Mouse (Mus musculus) neural tube, embryonic 13.5 days (tissue): ENCODE results near the gene Gpr141. TPM values are rescaled to one million over a fixed set of nuclear protein-coding genes. Genes with fewer than 3 reads are reported as not detected.

Experiments used
- ATAC-seq: fragments of 200-750 bp; cut with Nextera tagmentation; 2 replicates; pipeline ENCODE4 v1.8.0; 2017; ENCODE audit warnings: low read depth, mild to moderate bottlenecking, moderate TSS enrichment, moderate library complexity
- H3K27ac ChIP-seq: fragments of 300-500 bp; sonication (generic); replicated peaks from 2 replicates; pipeline ENCODE4 v1.5.1; 2015; ENCODE audit warnings: moderate library complexity, mild to moderate bottlenecking, inconsistent platforms
- H3K27me3 ChIP-seq: fragments of 300-500 bp; sonication (generic); 2 replicates; pipeline ENCODE4 v1.6.1; 2015; ENCODE audit warnings: mild to moderate bottlenecking, inconsistent platforms
- H3K36me3 ChIP-seq: fragments of 300-500 bp; sonication (generic); 2 replicates; pipeline ENCODE4 v1.6.1; 2015; ENCODE audit warnings: mild to moderate bottlenecking, inconsistent platforms
- H3K4me1 ChIP-seq: fragments of 300-500 bp; sonication (generic); replicated peaks from 2 replicates; pipeline ENCODE4 v1.6.1; 2015; ENCODE audit warnings: inconsistent platforms
- H3K4me2 ChIP-seq: fragments of 300-500 bp; sonication (generic); 2 replicates; pipeline ENCODE4 v1.6.1; 2015; ENCODE audit warnings: inconsistent platforms, mild to moderate bottlenecking, moderate library complexity
- H3K4me3 ChIP-seq: fragments of 300-500 bp; sonication (generic); 2 replicates; pipeline ENCODE4 v1.5.1; 2015; ENCODE audit warnings: mild to moderate bottlenecking, inconsistent platforms
- H3K9ac ChIP-seq: fragments of 300-500 bp; sonication (generic); 2 replicates; pipeline ENCODE4 v1.6.1; 2015; ENCODE audit warnings: moderate library complexity, mild to moderate bottlenecking, inconsistent platforms
- H3K9me3 ChIP-seq: fragments of 300-500 bp; sonication (generic); 2 replicates; pipeline ENCODE4 v1.6.1; 2016; ENCODE audit warnings: inconsistent platforms
- WGBS: fragments of 180-500 bp; shearing (Covaris S2); methylation state at CpG from one replicate; pipeline ENCODE4 v1.1.7; 2015; 5-methylcytosine and 5-hydroxymethylcytosine counted together
- polyA plus RNA-seq: library from polyadenylated mRNA; unstranded; fragments of >200 nt; fragmentation: Nextera tagmentation; extraction: Ambion mirVana; gene quantifications from 2 replicates; pipeline ENCODE4 v1.2.1, GENCODE M21; 2015

Gene Gpr141
- polyA plus RNA-seq: 0.10 TPM in 1 of 2 replicates, not detected in the other

- H3K9me3 ChIP-seq: no peaks in the 10 kb centered on the region
- no peak for ATAC-seq
- H3K36me3 ChIP-seq: no peaks in the 10 kb centered on the region
- 61% methylated on average over 3 of the region's 3 CpGs for WGBS
- no peak within 1 kb of the TSS for H3K4me3 ChIP-seq
- no peaks in the 10 kb centered on the region for H3K27me3 ChIP-seq
- no peaks in the 10 kb centered on the region for H3K4me1 ChIP-seq
- H3K27ac ChIP-seq: no peak within 1 kb of the TSS
- H3K9ac ChIP-seq: no peak within 1 kb of the TSS
- H3K4me2 ChIP-seq: no peak within 1 kb of the TSS
Observed at GRCm38 (mm10) chr13:19824071-19824470, at the start of gene Gpr141. Gene Gpr141, minus strand, starts transcription at chr13:19824257.

- Histone ChIP-seq H3K4me1 (no peaks in the 10 kb centered on the region), H3K36me3 (no peaks in the 10 kb centered on the region), H3K9me3 (no peaks in the 10 kb centered on the region), H3K4me3 (no peak overlapping the region), H3K9ac (no peak overlapping the region), H3K27ac (no peak overlapping the region), H3K4me2 (no peak overlapping the region), H3K27me3 (peaks cover 89% of the 10 kb centered on the region)
- no peak for ATAC-seq
Observed at GRCm38 (mm10) chr13:19864241-19864640, 40.2 kb upstream of the Gpr141 start.

GRCm38 (mm10) chr13:19854629-19855333 is 30.7 kb upstream of the Gpr141 start:
- no peak overlapping the region for H3K9ac ChIP-seq
- WGBS: 83% methylated on average over 9 of the region's 9 CpGs
- H3K4me1 ChIP-seq: no peaks in the 10 kb centered on the region
- no peak for ATAC-seq
- H3K27me3 ChIP-seq: peaks cover 71% of the 10 kb centered on the region
- H3K27ac ChIP-seq: no peak overlapping the region
- no peak overlapping the region for H3K4me3 ChIP-seq
- 0 out of 2 replicates have a peak, but pooled peaks cover under 1% of the 10 kb centered on the region for H3K9me3 ChIP-seq
- H3K4me2 ChIP-seq: no peak overlapping the region
- H3K36me3 ChIP-seq: no peaks in the 10 kb centered on the region

GRCm38 (mm10) chr13:19854049-19854448 is 30.0 kb upstream of the Gpr141 start:
- H3K4me2 ChIP-seq: no peak overlapping the region
- H3K9ac ChIP-seq: no peak overlapping the region
- no peaks in the 10 kb centered on the region for H3K36me3 ChIP-seq
- ATAC-seq: no peak
- 0 out of 2 replicates have a peak, but pooled peaks cover 5% of the 10 kb centered on the region for H3K9me3 ChIP-seq
- H3K4me3 ChIP-seq: no peak overlapping the region
- 76% methylated on average over 2 of the region's 2 CpGs for WGBS
- H3K27me3 ChIP-seq: peaks cover 71% of the 10 kb centered on the region
- H3K4me1 ChIP-seq: no peaks in the 10 kb centered on the region
- H3K27ac ChIP-seq: no peak overlapping the region

DNA sequence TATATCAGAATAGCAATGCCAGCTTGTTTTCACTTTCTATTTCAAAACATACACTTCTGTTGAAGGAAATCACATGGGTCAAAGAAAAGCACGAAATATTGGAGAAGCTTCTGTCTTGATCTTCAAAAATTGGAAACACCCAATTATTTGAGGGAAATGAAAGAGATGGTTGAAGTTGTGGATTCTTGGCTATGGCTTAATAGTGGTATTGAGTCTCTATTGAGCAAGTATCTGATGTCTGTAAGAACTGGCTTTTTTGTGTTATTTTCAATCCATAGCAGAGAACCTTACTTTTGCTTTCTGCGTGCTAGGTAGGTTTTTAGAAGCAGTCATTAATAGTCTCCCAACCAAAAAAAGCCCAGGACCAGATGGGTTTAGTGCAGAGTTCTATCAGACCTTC is 19.4 kb upstream of the Gpr141 start:
- Histone ChIP-seq H3K27ac (no peak overlapping the region), H3K4me2 (no peak overlapping the region), H3K9ac (no peak overlapping the region), H3K4me1 (no peaks in the 10 kb centered on the region), H3K9me3 (0 out of 2 replicates have a peak, but pooled peaks cover under 1% of the 10 kb centered on the region), H3K27me3 (no peaks in the 10 kb centered on the region), H3K36me3 (no peaks in the 10 kb centered on the region), H3K4me3 (no peak overlapping the region)
- ATAC-seq: no peak
- WGBS: 92% methylated on average over 2 of the region's 2 CpGs

GRCm38 (mm10) chr13:19842707-19843106 is 18.6 kb upstream of the Gpr141 start:
- Histone ChIP-seq H3K9me3 (no peaks in the 10 kb centered on the region), H3K9ac (no peak overlapping the region), H3K4me1 (no peaks in the 10 kb centered on the region), H3K36me3 (no peaks in the 10 kb centered on the region), H3K4me3 (no peak overlapping the region), H3K27me3 (no peaks in the 10 kb centered on the region), H3K4me2 (no peak overlapping the region), H3K27ac (no peak overlapping the region)
- WGBS: 82% methylated on average over 3 of the region's 3 CpGs
- ATAC-seq: no peak

- Histone ChIP-seq H3K36me3 (no peaks in the 10 kb centered on the region), H3K9ac (no peak overlapping the region), H3K4me3 (no peak overlapping the region), H3K27me3 (no peaks in the 10 kb centered on the region), H3K27ac (no peak overlapping the region), H3K9me3 (no peaks in the 10 kb centered on the region), H3K4me2 (no peak overlapping the region), H3K4me1 (no peaks in the 10 kb centered on the region)
- 78% methylated on average over 5 of the region's 5 CpGs for WGBS
- no peak for ATAC-seq
Observed at GRCm38 (mm10) chr13:19841615-19842014, 17.6 kb upstream of the Gpr141 start.

DNA sequence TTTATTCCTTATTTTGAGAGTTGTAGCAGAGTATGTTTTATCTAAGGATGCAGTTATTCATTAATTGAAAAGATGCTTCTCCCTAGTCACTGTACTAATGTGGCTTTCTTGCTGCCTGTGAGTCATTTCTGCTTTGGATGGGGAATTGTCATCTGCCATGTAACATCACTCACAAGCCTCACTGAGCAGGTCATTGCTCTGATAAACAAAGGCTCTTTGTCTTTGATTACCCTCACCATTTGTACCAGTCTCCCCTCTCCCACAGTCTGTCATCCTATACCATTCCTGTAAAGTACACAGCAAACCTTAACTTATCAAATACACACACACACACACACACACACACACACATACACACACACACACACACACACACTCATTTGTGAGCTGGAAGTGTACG is 16.1 kb upstream of the Gpr141 start:
- H3K4me3 ChIP-seq: no peak overlapping the region
- H3K27me3 ChIP-seq: no peaks in the 10 kb centered on the region
- no peak for ATAC-seq
- no peak overlapping the region for H3K9ac ChIP-seq
- no peak overlapping the region for H3K4me2 ChIP-seq
- H3K36me3 ChIP-seq: no peaks in the 10 kb centered on the region
- no peaks in the 10 kb centered on the region for H3K9me3 ChIP-seq
- H3K4me1 ChIP-seq: no peaks in the 10 kb centered on the region
- 73% methylated on average over 1 of the region's 1 CpGs for WGBS
- H3K27ac ChIP-seq: no peak overlapping the region

- H3K4me2 ChIP-seq: no peak overlapping the region
- no peak overlapping the region for H3K9ac ChIP-seq
- H3K27me3 ChIP-seq: no peaks in the 10 kb centered on the region
- no peaks in the 10 kb centered on the region for H3K4me1 ChIP-seq
- no peaks in the 10 kb centered on the region for H3K36me3 ChIP-seq
- 88% methylated on average over 4 of the region's 4 CpGs for WGBS
- no peak overlapping the region for H3K27ac ChIP-seq
- no peak overlapping the region for H3K4me3 ChIP-seq
- H3K9me3 ChIP-seq: peaks cover 6% of the 10 kb centered on the region; the same call in 1 of the 2 replicates
- no peak for ATAC-seq
Observed at GRCm38 (mm10) chr13:19830560-19830959, 6.5 kb upstream of the Gpr141 start.

DNA sequence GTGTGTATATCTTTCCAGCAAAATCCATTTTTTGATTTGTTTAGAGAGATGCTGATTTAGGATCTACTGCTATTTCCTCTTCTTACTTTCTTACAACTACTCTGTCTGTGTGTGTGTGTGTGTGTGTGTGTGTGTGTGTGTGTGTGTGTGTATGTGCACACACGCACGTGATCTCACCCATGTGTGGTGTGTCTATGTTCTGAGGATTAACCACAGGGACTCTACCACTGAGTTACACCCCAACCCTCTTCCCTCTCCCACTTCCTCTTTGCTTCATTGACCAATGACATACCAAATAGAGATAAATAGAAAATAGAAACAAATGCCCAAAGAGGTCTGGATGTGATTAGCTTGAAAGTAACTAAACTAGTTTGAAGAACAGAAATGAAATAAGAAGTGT is 4.0 kb upstream of the Gpr141 start:
- Histone ChIP-seq H3K36me3 (no peaks in the 10 kb centered on the region), H3K4me1 (no peaks in the 10 kb centered on the region), H3K4me2 (no peak overlapping the region), H3K4me3 (no peak overlapping the region), H3K9ac (no peak overlapping the region), H3K27me3 (no peaks in the 10 kb centered on the region), H3K9me3 (peaks cover 6% of the 10 kb centered on the region; the same call in 1 of the 2 replicates), H3K27ac (no peak overlapping the region)
- no peak for ATAC-seq
- 83% methylated on average over 2 of the region's 2 CpGs for WGBS

GRCm38 (mm10) chr13:19821639-19822038 is 2.4 kb downstream of the Gpr141 start:
- H3K4me1 ChIP-seq: no peaks in the 10 kb centered on the region
- H3K4me3 ChIP-seq: no peak overlapping the region
- no peak overlapping the region for H3K27ac ChIP-seq
- no peaks in the 10 kb centered on the region for H3K36me3 ChIP-seq
- no peaks in the 10 kb centered on the region for H3K9me3 ChIP-seq
- no peaks in the 10 kb centered on the region for H3K27me3 ChIP-seq
- no peak overlapping the region for H3K9ac ChIP-seq
- no peak overlapping the region for H3K4me2 ChIP-seq
- ATAC-seq: no peak

- ATAC-seq: no peak
Observed at GRCm38 (mm10) chr13:19819926-19820325, 4.1 kb downstream of the Gpr141 start.

DNA sequence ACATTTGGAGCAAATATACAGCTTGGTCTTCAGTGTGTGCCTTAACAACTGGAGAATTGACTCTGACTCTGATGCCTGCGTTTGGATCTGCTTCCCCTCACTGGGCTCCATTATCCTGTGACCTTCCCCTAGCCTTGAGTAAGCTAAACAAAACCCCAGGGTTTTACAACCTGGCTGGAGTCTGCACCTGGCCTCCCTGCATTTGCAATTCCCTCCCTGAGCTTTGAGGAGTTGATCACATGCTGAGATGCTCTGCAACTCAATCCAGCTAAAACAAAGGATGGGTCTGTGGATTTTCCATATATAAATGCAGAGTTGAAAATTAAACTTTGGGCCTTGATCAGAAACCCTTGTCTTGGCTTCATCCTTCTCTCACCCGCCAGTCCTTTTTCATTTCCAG is 4.8 kb downstream of the Gpr141 start:
- Histone ChIP-seq H3K27me3 (no peaks in the 10 kb centered on the region), H3K4me3 (no peak overlapping the region), H3K9me3 (no peaks in the 10 kb centered on the region), H3K27ac (no peak overlapping the region), H3K9ac (no peak overlapping the region), H3K36me3 (no peaks in the 10 kb centered on the region), H3K4me1 (no peaks in the 10 kb centered on the region), H3K4me2 (no peak overlapping the region)
- 39% methylated on average over 2 of the region's 2 CpGs for WGBS
- no peak for ATAC-seq

More at GRCm38 (mm10) chr13:19819926-19820325, 4.1 kb downstream of the Gpr141 start:
- no peak overlapping the region for H3K9ac ChIP-seq
- no peak overlapping the region for H3K27ac ChIP-seq
- no peak overlapping the region for H3K4me3 ChIP-seq
- no peaks in the 10 kb centered on the region for H3K36me3 ChIP-seq
- no peaks in the 10 kb centered on the region for H3K9me3 ChIP-seq
- no peaks in the 10 kb centered on the region for H3K27me3 ChIP-seq
- no peak overlapping the region for H3K4me2 ChIP-seq
- 94% methylated on average over 4 of the region's 4 CpGs for WGBS
- no peaks in the 10 kb centered on the region for H3K4me1 ChIP-seq
